Mouse (Mus musculus) cortical plate, adult 2 months (tissue): ENCODE data around the gene Schip1. TPM values are rescaled to one million over a fixed set of nuclear protein-coding genes. Genes with fewer than 3 reads are reported as not detected.

Experiments
- H3K27ac ChIP-seq: fragments of 200-500 bp; 2 replicates; pipeline ENCODE4 v1.5.1; 2012; ENCODE audit warnings: low read length, control low read depth, inconsistent platforms; ENCODE audit not compliant: insufficient read depth
- H3K4me1 ChIP-seq: fragments of 200-500 bp; 2 replicates; pipeline ENCODE4 v1.6.1; 2011; ENCODE audit warnings: low read length; ENCODE audit not compliant: control insufficient read depth, insufficient read depth
- H3K4me3 ChIP-seq: fragments of 200-500 bp; 2 replicates; pipeline ENCODE4 v1.5.1; 2011; ENCODE audit warnings: mild to moderate bottlenecking, low read length, control low read depth; ENCODE audit not compliant: insufficient read depth
- CTCF ChIP-seq: fragments of 200-500 bp; IDR thresholded peaks from 2 replicates; pipeline ENCODE4 v1.5.1; 2011; ENCODE audit warnings: mild to moderate bottlenecking, control low read depth, low read length; ENCODE audit not compliant: insufficient read depth; ENCODE audit errors: extremely low read depth
- POLR2A ChIP-seq: fragments of 200-500 bp; IDR thresholded peaks from 2 replicates; pipeline ENCODE4 v1.6.1; 2011; ENCODE audit warnings: mild to moderate bottlenecking, low read length, control low read depth; ENCODE audit not compliant: insufficient read depth; ENCODE audit errors: extremely low read depth
- polyA plus RNA-seq: library from polyadenylated mRNA; depleted of rRNA; stranded (reverse); fragments of >200 nt; gene quantifications from 2 replicates; pipeline ENCODE4 v1.2.3, GENCODE M21; 2012

The Schip1 gene
- polyA plus RNA-seq, 1 experiment, result 207 TPM

GRCm38 (mm10) chr3:68517236-68517635 lies 452.6 kb downstream of the Schip1 start:
- no peak overlapping the region for H3K27ac ChIP-seq
- TF ChIP-seq POLR2A (no peak), CTCF (no peak)
- no peak overlapping the region for H3K4me3 ChIP-seq
- peaks cover 3% of the 10 kb centered on the region; the same call in 1 of the 2 replicates for H3K4me1 ChIP-seq

- Histone ChIP-seq H3K4me1 (peaks cover 3% of the 10 kb centered on the region; the same call in 1 of the 2 replicates), H3K4me3 (no peak overlapping the region), H3K27ac (no peak overlapping the region)
- TF ChIP-seq POLR2A, result no peak
- no peak for TF ChIP-seq CTCF
These were observed 453.4 kb downstream of the Schip1 start for GRCm38 (mm10) chr3:68518041-68518440.

- TF ChIP-seq POLR2A, result no peak
- TF ChIP-seq CTCF, result no peak
- Histone ChIP-seq H3K27ac (no peak overlapping the region), H3K4me3 (no peak overlapping the region), H3K4me1 (peaks cover 1% of the 10 kb centered on the region; the same call in 1 of the 2 replicates)
These were observed 454.0 kb downstream of the Schip1 start for GRCm38 (mm10) chr3:68518586-68518985.

GRCm38 (mm10) chr3:68525361-68525878 lies 460.8 kb downstream of the Schip1 start:
- Histone ChIP-seq H3K4me1 (peaks cover 4% of the 10 kb centered on the region; the same call in 1 of the 2 replicates), H3K4me3 (no peak overlapping the region), H3K27ac (no peak overlapping the region)
- TF ChIP-seq POLR2A (no peak), CTCF (no peak)

- TF ChIP-seq CTCF (no peak), POLR2A (no peak)
- H3K4me3 ChIP-seq, result no peak overlapping the region
- no peak overlapping the region for H3K27ac ChIP-seq
- H3K4me1 ChIP-seq, result peaks cover 4% of the 10 kb centered on the region; the same call in 1 of the 2 replicates
These were observed 461.8 kb downstream of the Schip1 start for GRCm38 (mm10) chr3:68526416-68526815.

GRCm38 (mm10) chr3:68527182-68527581 lies 462.6 kb downstream of the Schip1 start:
- TF ChIP-seq CTCF, result no peak
- no peak for TF ChIP-seq POLR2A
- peaks cover 4% of the 10 kb centered on the region; the same call in 1 of the 2 replicates for H3K4me1 ChIP-seq
- H3K4me3 ChIP-seq, result no peak overlapping the region
- H3K27ac ChIP-seq, result no peak overlapping the region

- TF ChIP-seq POLR2A (no peak), CTCF (no peak)
- Histone ChIP-seq H3K4me3 (no peak overlapping the region), H3K27ac (peak overlapping the region; percentile 67), H3K4me1 (peaks cover 4% of the 10 kb centered on the region; the same call in 1 of the 2 replicates)
These were observed 467.3 kb downstream of the Schip1 start for GRCm38 (mm10) chr3:68531908-68532307.

GRCm38 (mm10) chr3:68534571-68535051 lies 470.0 kb downstream of the Schip1 start:
- TF ChIP-seq POLR2A, result no peak
- no peak for TF ChIP-seq CTCF
- Histone ChIP-seq H3K4me1 (peaks cover 1% of the 10 kb centered on the region; the same call in 1 of the 2 replicates), H3K27ac (no peak overlapping the region), H3K4me3 (no peak overlapping the region)

GRCm38 (mm10) chr3:68535160-68535728 lies 470.6 kb downstream of the Schip1 start:
- Histone ChIP-seq H3K27ac (no peak overlapping the region), H3K4me3 (no peak overlapping the region), H3K4me1 (peaks cover 1% of the 10 kb centered on the region; the same call in 1 of the 2 replicates)
- no peak for TF ChIP-seq POLR2A
- no peak for TF ChIP-seq CTCF

GRCm38 (mm10) chr3:68536071-68536470 lies 471.5 kb downstream of the Schip1 start:
- H3K4me1 ChIP-seq, result peaks cover 1% of the 10 kb centered on the region; the same call in 1 of the 2 replicates
- TF ChIP-seq CTCF (no peak), POLR2A (no peak)
- H3K27ac ChIP-seq, result no peak overlapping the region
- no peak overlapping the region for H3K4me3 ChIP-seq

GRCm38 (mm10) chr3:68541688-68542087 lies 477.1 kb downstream of the Schip1 start:
- H3K4me1 ChIP-seq, result peaks cover 11% of the 10 kb centered on the region; the same call in 1 of the 2 replicates
- TF ChIP-seq CTCF, result no peak
- H3K27ac ChIP-seq, result peak overlapping the region; percentile 75
- no peak overlapping the region for H3K4me3 ChIP-seq
